Mouse (Mus musculus) liver, embryonic 14.5 days (tissue): ENCODE results near the gene Anxa11.

Experiments used
- CTCF ChIP-seq: IDR thresholded peaks from 2 replicates; pipeline ENCODE4 v1.5.1; 2016; ENCODE audit warnings: antibody characterized with exemption, low read depth, control low read depth
- EP300 ChIP-seq: IDR thresholded peaks from 2 replicates; pipeline ENCODE4 v1.6.1; 2016; ENCODE audit warnings: antibody characterized with exemption, low read depth

DNA sequence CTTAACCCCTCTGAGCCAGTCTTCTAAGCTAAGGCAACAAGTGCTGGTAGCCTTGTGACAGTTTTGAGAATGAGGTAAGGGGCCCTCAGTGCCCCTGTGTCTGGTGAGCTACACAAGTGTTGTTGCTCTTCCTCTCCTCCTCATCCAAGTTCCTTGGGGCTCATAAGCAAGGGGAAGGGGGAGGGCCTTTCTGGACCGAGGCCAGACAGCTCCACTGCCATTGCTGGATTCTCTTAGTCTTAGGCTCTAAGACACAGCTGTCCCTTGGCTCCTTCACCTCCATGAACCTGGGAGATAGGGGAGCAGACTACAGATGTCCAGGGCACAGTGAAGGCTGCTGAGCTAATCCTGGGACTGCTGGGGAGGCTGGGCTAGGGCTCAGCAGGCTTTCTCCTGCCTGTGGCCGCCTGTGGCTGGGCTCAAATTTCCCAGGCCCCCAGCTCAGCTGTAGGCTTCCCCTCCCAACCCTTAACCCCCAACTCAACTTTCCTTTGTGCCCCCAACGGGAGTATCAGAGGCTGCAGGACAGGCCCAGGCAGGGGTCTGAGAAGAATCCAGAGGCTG is 38.6 kb upstream of the Anxa11 start:
- TF ChIP-seq CTCF (no peak), EP300 (no peak)
